Mouse (Mus musculus) neutrophil, adult 5-6 weeks (primary cell): ENCODE results near the gene Lhpp. TPM values are rescaled to one million over a fixed set of nuclear protein-coding genes. Genes with fewer than 3 reads are reported as not detected.

Source experiments
- ATAC-seq: fragments of 151-379, 151-347 bp; 2 replicates; pipeline ENCODE4 v1.8.0; 2017; ENCODE audit warnings: mild to moderate bottlenecking, moderate TSS enrichment; ENCODE audit not compliant: insufficient number of reproducible peaks, poor library complexity, low FRiP score, severe bottlenecking; ENCODE audit errors: extremely low read depth
- total RNA-seq: library from RNA; stranded (forward); fragments of 200-1000 nt; gene quantifications from 2 replicates; pipeline ENCODE4 v1.2.3, GENCODE M21; 2017

Gene Lhpp
- total RNA-seq, 1 experiment from 2014 or later: 1.5 TPM

- no peak for ATAC-seq
Measured at GRCm38 (mm10) chr7:132697258-132697796, 86.9 kb downstream of the Lhpp start.

- ATAC-seq: no peak
Measured at GRCm38 (mm10) chr7:132698737-132699136, 88.3 kb downstream of the Lhpp start.

GRCm38 (mm10) chr7:132699165-132699564 lies 88.7 kb downstream of the Lhpp start:
- ATAC-seq: no peak

- peak; percentile 30 for ATAC-seq
Measured at GRCm38 (mm10) chr7:132699639-132700038, 89.2 kb downstream of the Lhpp start.

GRCm38 (mm10) chr7:132700107-132700506 lies 89.7 kb downstream of the Lhpp start:
- ATAC-seq: peak; percentile 14; the same call in 1 of the 2 replicates

- no peak for ATAC-seq
Measured at GRCm38 (mm10) chr7:132701412-132701811, 91.0 kb downstream of the Lhpp start.

DNA sequence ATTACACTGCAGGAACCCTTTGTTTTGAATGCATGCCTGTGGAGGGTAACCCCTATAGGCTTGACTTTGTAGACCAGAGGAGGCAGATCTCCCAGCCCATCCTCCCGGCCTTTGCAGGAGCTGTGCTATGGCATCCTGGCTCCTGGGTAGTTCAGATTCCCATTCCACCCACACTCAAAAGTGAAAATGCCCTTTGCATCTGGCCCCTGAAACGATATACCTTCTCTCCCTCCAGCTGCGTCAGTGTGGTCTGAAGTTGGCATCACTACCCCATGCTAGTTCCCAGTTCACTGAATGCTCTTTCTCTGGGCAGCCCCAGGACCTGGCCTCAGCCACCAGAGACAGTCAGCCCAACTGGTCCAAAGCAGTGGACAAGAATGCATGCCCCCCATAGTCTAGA lies 91.6 kb downstream of the Lhpp start:
- no peak for ATAC-seq

- no peak for ATAC-seq
Measured at GRCm38 (mm10) chr7:132702492-132703070, 92.1 kb downstream of the Lhpp start.

DNA sequence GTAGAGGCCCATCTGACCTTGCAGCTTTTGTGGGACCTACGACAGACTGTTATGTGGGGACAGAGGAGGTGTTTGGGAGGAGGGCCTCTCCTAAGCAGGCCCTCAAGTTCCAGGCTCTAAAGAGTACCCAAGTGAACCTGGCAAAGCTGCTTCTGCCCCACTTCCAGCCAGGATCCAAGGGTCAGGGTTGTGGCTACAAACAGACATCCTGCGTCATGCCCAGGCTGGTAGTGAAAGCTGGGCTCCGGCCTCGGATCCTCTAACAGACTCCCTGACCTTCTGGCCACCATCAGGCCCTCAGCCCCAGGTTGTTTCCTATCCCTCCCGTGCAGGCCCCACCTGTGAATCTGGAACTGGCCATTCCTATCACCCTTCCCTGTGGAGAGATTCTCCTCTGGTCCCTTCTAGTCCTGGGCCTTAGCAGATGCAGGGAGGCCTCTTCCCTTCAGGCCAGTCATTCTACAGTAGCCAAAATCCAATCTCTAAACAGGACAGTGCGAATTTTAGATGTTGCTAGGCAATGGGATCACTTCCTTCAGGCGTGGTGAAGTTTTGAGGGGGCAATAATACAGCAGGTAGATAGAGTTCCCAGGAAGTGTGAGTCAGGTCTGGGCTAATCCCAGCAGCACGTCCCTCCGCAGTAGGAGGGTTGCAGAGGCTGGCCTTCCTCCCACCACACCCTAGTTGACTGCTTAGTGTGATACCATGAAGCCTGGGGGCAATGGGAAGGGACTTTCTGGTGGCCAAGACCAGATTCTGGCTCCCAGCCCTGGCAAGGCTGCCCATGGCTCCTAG lies 93.3 kb downstream of the Lhpp start:
- ATAC-seq: no peak

DNA sequence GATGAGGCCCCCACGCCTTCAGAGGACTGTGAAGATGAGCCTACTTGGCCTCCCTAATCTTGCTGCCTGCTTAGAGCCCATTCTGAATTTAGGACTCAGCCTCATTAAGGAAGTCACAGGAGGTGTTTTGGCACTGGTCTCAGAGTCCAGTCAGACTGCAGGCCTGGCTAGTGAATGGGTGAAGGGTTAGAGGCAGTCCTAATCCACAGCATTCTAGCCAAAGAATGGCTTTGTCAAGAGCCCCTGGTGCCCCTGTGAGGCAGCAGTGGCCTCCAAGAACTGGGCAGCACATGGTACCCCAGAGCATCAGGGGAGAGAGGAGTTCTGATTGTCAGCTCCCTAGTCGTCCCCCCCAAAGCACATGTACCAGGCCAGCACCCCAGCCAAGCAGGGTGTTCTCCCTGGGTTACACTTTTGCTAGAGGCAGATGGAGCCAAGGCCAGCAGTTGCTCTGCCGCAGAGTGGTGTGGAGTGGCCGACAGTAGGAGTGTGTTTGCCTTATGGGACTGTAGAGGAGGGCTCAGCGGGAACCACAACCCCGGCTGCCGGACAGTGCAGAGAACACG lies 94.0 kb downstream of the Lhpp start:
- ATAC-seq: no peak

GRCm38 (mm10) chr7:132705130-132705529 lies 94.7 kb downstream of the Lhpp start:
- peak; percentile 25; the same call in 1 of the 2 replicates for ATAC-seq

- no peak for ATAC-seq
Measured at GRCm38 (mm10) chr7:132711579-132711978, 101.1 kb downstream of the Lhpp start.

GRCm38 (mm10) chr7:132712044-132712708 lies 101.7 kb downstream of the Lhpp start:
- no peak for ATAC-seq

DNA sequence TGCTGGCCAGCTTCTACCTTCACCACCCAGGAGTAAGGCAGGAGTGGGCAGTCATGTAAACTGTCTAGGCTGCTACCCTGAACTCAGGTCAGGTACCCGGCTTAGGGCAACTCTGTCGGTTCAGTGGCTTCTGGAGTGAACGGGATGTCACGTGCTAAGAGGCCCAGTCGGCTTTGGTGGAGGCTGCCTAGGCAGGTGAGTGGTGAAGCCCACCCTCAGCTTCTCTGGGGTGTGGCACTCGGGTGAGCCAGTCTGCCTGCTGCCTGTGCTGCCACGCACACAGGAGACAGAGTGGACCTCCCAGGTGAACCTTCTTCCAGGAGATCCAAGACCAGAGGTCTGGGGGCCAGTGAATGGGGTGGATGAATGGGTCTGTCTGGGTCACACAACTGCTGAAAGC lies 102.5 kb downstream of the Lhpp start:
- ATAC-seq: no peak

DNA sequence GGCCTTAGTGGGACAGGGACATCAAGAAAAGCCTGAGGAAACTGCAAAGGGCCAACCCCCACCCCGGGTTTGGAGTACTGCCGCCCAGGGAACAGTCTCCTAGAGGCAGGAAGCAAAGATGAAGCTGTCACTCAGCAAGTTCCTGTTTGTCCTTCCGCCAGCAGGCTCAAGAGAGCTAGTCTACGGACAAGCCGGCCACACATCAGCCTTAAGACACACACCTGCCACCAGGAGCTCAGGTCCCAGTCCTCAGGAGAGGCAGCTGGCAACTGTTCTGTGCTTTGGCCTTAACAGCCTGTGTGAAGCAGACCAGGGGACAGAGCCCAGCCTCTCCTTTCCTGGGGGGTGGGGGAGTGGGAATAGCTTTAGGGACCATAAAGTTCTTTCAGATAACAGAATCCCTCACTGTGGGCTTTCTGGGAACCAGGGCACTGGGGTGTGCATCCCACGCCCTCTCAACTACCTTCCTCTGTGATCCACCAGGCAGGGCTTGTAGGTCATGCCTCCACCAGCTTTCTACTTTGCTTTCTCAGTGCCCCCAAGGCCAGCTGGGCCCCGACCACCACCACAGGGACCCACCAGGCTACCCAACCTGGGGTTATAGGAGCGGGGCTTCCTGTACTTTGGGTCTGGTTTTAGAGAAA lies 103.2 kb downstream of the Lhpp start:
- peak; percentile 72 for ATAC-seq

DNA sequence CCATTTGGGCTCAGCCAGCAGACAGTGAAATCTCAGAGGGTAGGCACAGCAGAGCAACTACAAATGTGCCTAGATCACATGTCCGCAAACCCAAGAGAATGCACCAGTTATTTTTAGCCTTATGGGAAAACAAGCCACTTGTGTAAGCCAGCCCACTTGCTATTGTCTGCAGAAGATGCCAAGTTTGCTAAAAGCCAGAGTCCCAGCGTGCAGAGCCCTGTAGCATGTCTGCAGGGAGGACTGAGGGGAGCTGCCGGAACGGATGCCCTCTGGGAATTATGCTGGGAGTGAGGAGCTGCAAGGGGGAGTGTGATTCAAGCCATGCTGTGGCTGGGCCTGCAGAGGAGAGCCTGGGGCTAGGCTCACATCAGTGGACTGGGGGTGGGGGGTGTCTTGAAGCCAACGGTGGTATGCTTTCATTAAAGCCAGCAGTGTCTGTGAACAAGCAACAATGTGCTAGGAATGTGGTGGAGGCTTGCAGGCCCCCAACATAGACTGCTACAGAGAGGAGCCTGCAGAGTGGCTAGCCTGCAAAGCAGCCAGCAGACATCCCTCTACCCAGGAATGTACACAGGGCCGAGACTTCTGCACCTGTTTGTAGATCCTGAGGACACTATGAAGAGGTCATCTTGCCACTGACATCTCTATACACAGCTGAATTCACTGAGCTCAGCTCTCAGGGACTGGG lies 103.9 kb downstream of the Lhpp start:
- ATAC-seq: no peak

DNA sequence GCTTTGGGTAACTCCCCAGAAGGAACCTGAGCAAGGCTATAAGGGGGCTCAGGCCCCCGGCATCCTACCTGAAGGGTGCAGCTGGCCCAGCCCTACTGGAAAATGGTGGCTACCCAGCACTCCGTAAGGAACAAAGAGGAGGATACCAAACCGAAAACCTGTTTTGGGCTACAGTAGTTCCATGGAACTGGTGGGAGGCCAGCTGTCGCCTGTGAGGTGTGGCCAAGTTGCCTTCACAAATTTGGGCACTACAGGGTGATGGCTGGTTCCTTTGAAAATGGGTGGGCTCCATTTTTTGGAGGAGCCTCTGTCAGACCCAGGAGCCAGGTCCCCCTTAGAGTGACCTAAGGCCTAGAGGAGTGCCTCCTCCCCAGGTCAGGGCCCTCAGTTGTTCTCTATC lies 104.8 kb downstream of the Lhpp start:
- no peak for ATAC-seq

- ATAC-seq: no peak
Measured at GRCm38 (mm10) chr7:132719570-132719969, 109.1 kb downstream of the Lhpp start.
